ENCODE assay signal across 23 mouse cellular contexts in genomic region chr11:22247736-22248135, GRCm38 (mm10).
DNase-seq lines count a peak whose midpoint lies in the region; ATAC-seq lines count a peak whose summit lies in the region.
"Had no signal": no experiment of that assay in that cellular context is flagged by ENCODE, and none has a peak within 500 bp of the region (broad histone marks: within the 10 kb centered on the region; RNA-seq: fewer than 3 reads in every experiment).

No protein-coding gene starts in this region.

- DNase-seq in heart, adult 8-10 months (ENCODE audit: low spot score): peak; percentile 41
- DNase-seq in midbrain, embryonic 11.5 days (ENCODE audit: low spot score, missing footprints): peak; percentile 41
- DNase-seq in midbrain, embryonic 10.5 days (ENCODE audit: low spot score): no peak
- peak; percentile 16 for DNase-seq in NIH3T3 (ENCODE audit: low read depth)
- DNase-seq: adrenal gland, adult 2 months; adrenal gland, postnatal 14 days; cerebellum, adult 11 months; cerebellum, adult 2 months; cerebellum, adult 9-11 months; cerebellum, postnatal 25 days; forebrain, postnatal 0 days had no signal

- ATAC-seq in heart, embryonic 11.5 days (replicated peaks; ENCODE audit: insufficient number of reproducible peaks, low FRiP score, low TSS enrichment): no peak
- no peak for ATAC-seq in midbrain, embryonic 11.5 days (ENCODE audit: low FRiP score)
- no peak for ATAC-seq in intestine, embryonic 16.5 days
- ATAC-seq: forebrain, embryonic 14.5 days; forebrain, postnatal 0 days; hindbrain, embryonic 16.5 days; intestine, embryonic 15.5 days had no signal

- no peak overlapping the region for H3K4me3 ChIP-seq in heart, embryonic 11.5 days (ENCODE audit: low read depth, low read length)
- H3K4me3 ChIP-seq in midbrain, embryonic 11.5 days (ENCODE audit: low read depth, low read length): no peak overlapping the region
- no peak overlapping the region for H3K4me3 ChIP-seq in midbrain, embryonic 10.5 days
- no peak overlapping the region for H3K4me3 ChIP-seq in intestine, embryonic 16.5 days (ENCODE audit: low read length)
- H3K4me3 ChIP-seq: embryonic facial prominence, embryonic 12.5 days; embryonic facial prominence, embryonic 15.5 days; heart, adult 2 months; heart, embryonic 12.5 days; heart, embryonic 15.5 days; hindbrain, embryonic 10.5 days; hindbrain, embryonic 13.5 days; intestine, embryonic 15.5 days had no signal

- 58% methylated on average over 4 of the region's 4 CpGs for WGBS in heart, embryonic 11.5 days (ENCODE audit: insufficient replicate concordance)
- whole genome bisulfite sequencing in midbrain, embryonic 11.5 days: 84% methylated on average over 4 of the region's 4 CpGs
- 89% methylated on average over 4 of the region's 4 CpGs for WGBS in midbrain, embryonic 10.5 days
- WGBS in intestine, embryonic 16.5 days: 70% methylated on average over 4 of the region's 4 CpGs

- H3K36me3 ChIP-seq in heart, embryonic 11.5 days (ENCODE audit: control insufficient read depth, insufficient read depth, low read length): no peaks in the 10 kb centered on the region
- no peaks in the 10 kb centered on the region for H3K36me3 ChIP-seq in midbrain, embryonic 11.5 days (ENCODE audit: control insufficient read depth, insufficient read depth, low read length)
- no peaks in the 10 kb centered on the region for H3K36me3 ChIP-seq in midbrain, embryonic 10.5 days
- H3K36me3 ChIP-seq in intestine, embryonic 16.5 days (ENCODE audit: control insufficient read depth, insufficient read depth, low read length): no peaks in the 10 kb centered on the region
- H3K36me3 ChIP-seq: embryonic facial prominence, embryonic 12.5 days; embryonic facial prominence, embryonic 15.5 days; heart, embryonic 15.5 days; hindbrain, embryonic 10.5 days; hindbrain, embryonic 13.5 days; intestine, embryonic 15.5 days had no signal

- no peaks in the 10 kb centered on the region for H3K27me3 ChIP-seq in heart, embryonic 11.5 days (ENCODE audit: control insufficient read depth, insufficient read depth, low read length)
- H3K27me3 ChIP-seq in midbrain, embryonic 11.5 days (ENCODE audit: control insufficient read depth, insufficient read depth, low read length): no peaks in the 10 kb centered on the region
- no peaks in the 10 kb centered on the region for H3K27me3 ChIP-seq in midbrain, embryonic 10.5 days (ENCODE audit: low read depth, poor library complexity, severe bottlenecking)
- H3K27me3 ChIP-seq in intestine, embryonic 16.5 days (replicated peaks; ENCODE audit: control insufficient read depth, insufficient read depth, low read length): no peaks in the 10 kb centered on the region
- H3K27me3 ChIP-seq: embryonic facial prominence, embryonic 12.5 days; embryonic facial prominence, embryonic 15.5 days; heart, embryonic 12.5 days; heart, embryonic 15.5 days; hindbrain, embryonic 13.5 days; intestine, embryonic 15.5 days had no signal

- H3K9ac ChIP-seq in heart, embryonic 11.5 days (ENCODE audit: low read depth, low read length): no peak overlapping the region
- H3K9ac ChIP-seq in midbrain, embryonic 11.5 days (ENCODE audit: low read length): no peak overlapping the region
- H3K9ac ChIP-seq in intestine, embryonic 16.5 days (ENCODE audit: low read depth, low read length): no peak overlapping the region
- H3K9ac ChIP-seq: embryonic facial prominence, embryonic 12.5 days; embryonic facial prominence, embryonic 15.5 days; forebrain, postnatal 0 days; heart, embryonic 12.5 days; heart, embryonic 15.5 days; hindbrain, embryonic 13.5 days; intestine, embryonic 15.5 days had no signal

- H3K4me2 ChIP-seq in heart, embryonic 11.5 days: no peak overlapping the region
- H3K4me2 ChIP-seq in midbrain, embryonic 11.5 days: no peak overlapping the region
- no peak overlapping the region for H3K4me2 ChIP-seq in intestine, embryonic 16.5 days (ENCODE audit: low read depth, low read length)
- H3K4me2 ChIP-seq: embryonic facial prominence, embryonic 12.5 days; embryonic facial prominence, embryonic 15.5 days; heart, embryonic 12.5 days; heart, embryonic 15.5 days; hindbrain, embryonic 13.5 days; intestine, embryonic 15.5 days had no signal

- H3K4me1 ChIP-seq in heart, embryonic 11.5 days (ENCODE audit: control insufficient read depth, insufficient read depth, low read length): no peaks in the 10 kb centered on the region
- H3K4me1 ChIP-seq in midbrain, embryonic 11.5 days (ENCODE audit: control insufficient read depth, insufficient read depth, low read length): no peaks in the 10 kb centered on the region
- H3K4me1 ChIP-seq in midbrain, embryonic 10.5 days: no peaks in the 10 kb centered on the region
- no peaks in the 10 kb centered on the region for H3K4me1 ChIP-seq in intestine, embryonic 16.5 days (ENCODE audit: control insufficient read depth, insufficient read depth, low read length)
- H3K4me1 ChIP-seq: embryonic facial prominence, embryonic 12.5 days; embryonic facial prominence, embryonic 15.5 days; heart, embryonic 12.5 days; heart, embryonic 15.5 days; hindbrain, embryonic 10.5 days; intestine, embryonic 15.5 days had no signal

- no peak overlapping the region for H3K27ac ChIP-seq in heart, embryonic 11.5 days (ENCODE audit: low read depth, low read length)
- no peak overlapping the region for H3K27ac ChIP-seq in midbrain, embryonic 11.5 days (ENCODE audit: low read depth, low read length)
- no peak overlapping the region for H3K27ac ChIP-seq in midbrain, embryonic 10.5 days (replicated peaks)
- H3K27ac ChIP-seq in intestine, embryonic 16.5 days (ENCODE audit: low read length): no peak overlapping the region
- H3K27ac ChIP-seq: embryonic facial prominence, embryonic 12.5 days; embryonic facial prominence, embryonic 15.5 days; heart, adult 2 months; heart, embryonic 15.5 days; hindbrain, embryonic 10.5 days; hindbrain, embryonic 13.5 days; intestine, embryonic 15.5 days had no signal

- H3K9me3 ChIP-seq in heart, embryonic 11.5 days (replicated peaks; ENCODE audit: control insufficient read depth, low read length): no peaks in the 10 kb centered on the region
- no peaks in the 10 kb centered on the region for H3K9me3 ChIP-seq in midbrain, embryonic 11.5 days (ENCODE audit: control insufficient read depth, low read length)
- H3K9me3 ChIP-seq in midbrain, embryonic 10.5 days (replicated peaks): peaks cover 9% of the 10 kb centered on the region; the same call in 1 of the 2 replicates
- no peaks in the 10 kb centered on the region; the same call in 1 of the 2 replicates for H3K9me3 ChIP-seq in intestine, embryonic 16.5 days (ENCODE audit: control insufficient read depth, low read length)
- H3K9me3 ChIP-seq: embryonic facial prominence, embryonic 12.5 days; heart, embryonic 12.5 days; heart, embryonic 15.5 days; hindbrain, embryonic 10.5 days; hindbrain, embryonic 13.5 days; intestine, embryonic 15.5 days had no signal
